Mouse (Mus musculus): ENCODE data around the gene Ankrd35. TPM values are rescaled to one million over a fixed set of nuclear protein-coding genes. Genes with fewer than 3 reads are reported as not detected.
"Not testable (repeated sequence)": the region's sequence is repeated elsewhere in the genome, so short reads cannot be mapped to it uniquely, and the experiment has no call there.

Ankrd35 gene
- polyA plus RNA-seq, 1 experiment from 2014 or later = 0.37 TPM

DNA sequence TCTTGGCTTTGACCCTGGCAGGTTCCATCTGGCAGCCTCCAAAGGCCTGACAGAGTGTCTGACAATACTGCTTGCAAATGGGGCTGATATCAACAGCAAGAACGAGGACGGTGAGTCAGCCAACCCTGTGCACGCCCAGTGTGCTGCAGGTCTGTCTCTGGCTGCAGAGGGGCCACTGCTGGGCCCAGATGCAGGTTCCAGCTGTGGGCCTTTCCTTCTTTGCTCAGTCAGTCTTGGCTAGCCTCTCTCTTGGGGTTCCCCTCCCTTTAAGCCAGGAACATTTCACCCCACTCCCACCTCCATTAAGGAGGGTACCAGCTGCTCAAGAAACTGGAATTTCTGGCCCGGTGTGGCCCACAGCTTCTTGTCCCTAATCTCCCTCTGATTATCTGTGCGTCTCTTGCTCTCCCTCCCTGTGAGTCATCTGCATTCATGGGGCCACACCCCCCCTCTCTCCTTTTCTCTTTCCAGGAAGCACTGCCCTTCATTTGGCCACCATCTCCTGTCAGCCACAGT lies 9.3 kb downstream of the Ankrd35 start:
- Histone ChIP-seq H3K27me3 (ENCODE audit: control insufficient read depth, insufficient read depth, low read length) (peaks cover 6% of the 10 kb centered on the region), H3K36me3 (ENCODE audit: control insufficient read depth, insufficient read depth, low read length) (no peaks in the 10 kb centered on the region), H3K4me3 (ENCODE audit: low read depth, low read length) (no peak overlapping the region), H3K27ac (ENCODE audit: low read depth, low read length) (no peak overlapping the region), H3K4me2 (ENCODE audit: low read depth, low read length, severe bottlenecking) (no peak overlapping the region), H3K4me1 (replicated peaks; ENCODE audit: control insufficient read depth, insufficient read depth, low read length) (no peaks in the 10 kb centered on the region; the same call in 1 of the 2 replicates), H3K9ac (ENCODE audit: low read length) (no peak overlapping the region), H3K9me3 (ENCODE audit: control insufficient read depth, low read length) (no peaks in the 10 kb centered on the region)
- no peak for DNase-seq (ENCODE audit: low spot score)
- WGBS = 24% methylated on average over 5 of the region's 5 CpGs
- no peak for ATAC-seq (replicated peaks; ENCODE audit: low FRiP score)

DNA sequence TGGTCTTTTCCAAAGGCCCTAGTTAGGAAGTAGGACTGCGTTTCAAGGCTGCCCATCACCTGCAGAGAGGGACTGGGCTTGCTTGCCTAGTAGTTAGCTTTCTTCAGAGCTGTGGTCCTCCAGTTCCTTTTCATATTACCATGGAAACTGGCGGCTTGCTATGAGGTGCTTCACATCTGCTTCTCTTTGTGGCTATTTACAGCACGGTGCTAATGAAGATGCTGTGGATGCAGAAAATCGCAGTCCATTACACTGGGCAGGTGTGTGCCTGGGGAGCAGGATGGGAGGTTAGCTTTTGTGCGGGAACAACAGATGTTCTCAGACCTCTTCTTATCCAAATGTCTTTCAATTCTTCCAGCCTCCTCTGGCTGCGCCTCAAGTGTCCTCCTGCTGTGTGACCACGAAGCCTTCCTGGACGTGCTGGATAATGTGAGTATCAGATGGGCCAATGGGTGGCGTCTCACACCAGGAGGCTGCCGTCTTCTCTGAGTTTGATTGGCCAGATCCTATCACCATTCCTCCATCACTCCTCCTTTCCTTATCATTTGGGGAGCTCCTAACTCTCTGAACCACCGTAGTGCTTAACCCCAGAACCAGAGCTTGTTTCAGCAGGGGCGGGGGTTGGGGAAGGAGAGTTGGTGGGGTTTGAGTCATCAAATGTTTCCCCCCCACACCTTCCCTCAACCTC lies 10.5 kb downstream of the Ankrd35 start:
- Histone ChIP-seq H3K27ac (ENCODE audit: low read depth, low read length) (no peak overlapping the region), H3K36me3 (ENCODE audit: control insufficient read depth, insufficient read depth, low read length) (no peaks in the 10 kb centered on the region), H3K9me3 (ENCODE audit: control insufficient read depth, low read length) (no peaks in the 10 kb centered on the region), H3K4me3 (ENCODE audit: low read depth, low read length) (no peak overlapping the region), H3K4me1 (replicated peaks; ENCODE audit: control insufficient read depth, insufficient read depth, low read length) (no peaks in the 10 kb centered on the region; the same call in 1 of the 2 replicates), H3K9ac (ENCODE audit: low read length) (no peak overlapping the region), H3K27me3 (ENCODE audit: control insufficient read depth, insufficient read depth, low read length) (peaks cover 6% of the 10 kb centered on the region), H3K4me2 (ENCODE audit: low read depth, low read length, severe bottlenecking) (no peak overlapping the region)
- DNase-seq (ENCODE audit: low spot score) = no peak
- WGBS = 14% methylated on average over 12 of the region's 12 CpGs
- ATAC-seq (replicated peaks; ENCODE audit: low FRiP score) = no peak

DNA sequence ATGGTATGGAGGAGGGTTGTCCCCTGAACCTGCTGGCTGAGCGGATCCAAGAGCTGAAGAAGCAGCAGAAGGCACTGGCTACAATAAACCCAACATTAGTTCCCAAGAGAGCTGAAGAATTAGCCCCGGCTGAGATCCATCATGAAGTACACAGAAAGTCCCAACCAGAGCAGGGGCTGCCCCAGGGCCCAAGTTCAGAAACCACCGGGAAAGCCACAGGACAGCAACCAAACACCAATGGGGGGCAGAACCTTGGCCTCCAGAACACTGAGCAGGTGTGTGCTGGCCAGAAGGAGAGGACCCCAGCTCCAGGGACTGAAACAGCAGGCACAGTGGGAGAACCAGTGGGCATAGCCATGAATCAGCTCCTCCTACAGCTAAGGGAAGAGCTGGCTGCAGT lies 13.6 kb downstream of the Ankrd35 start:
- H3K27me3 ChIP-seq (ENCODE audit: control insufficient read depth, insufficient read depth, low read length) = peaks cover 6% of the 10 kb centered on the region
- no peak for ATAC-seq (replicated peaks; ENCODE audit: low FRiP score)

DNA sequence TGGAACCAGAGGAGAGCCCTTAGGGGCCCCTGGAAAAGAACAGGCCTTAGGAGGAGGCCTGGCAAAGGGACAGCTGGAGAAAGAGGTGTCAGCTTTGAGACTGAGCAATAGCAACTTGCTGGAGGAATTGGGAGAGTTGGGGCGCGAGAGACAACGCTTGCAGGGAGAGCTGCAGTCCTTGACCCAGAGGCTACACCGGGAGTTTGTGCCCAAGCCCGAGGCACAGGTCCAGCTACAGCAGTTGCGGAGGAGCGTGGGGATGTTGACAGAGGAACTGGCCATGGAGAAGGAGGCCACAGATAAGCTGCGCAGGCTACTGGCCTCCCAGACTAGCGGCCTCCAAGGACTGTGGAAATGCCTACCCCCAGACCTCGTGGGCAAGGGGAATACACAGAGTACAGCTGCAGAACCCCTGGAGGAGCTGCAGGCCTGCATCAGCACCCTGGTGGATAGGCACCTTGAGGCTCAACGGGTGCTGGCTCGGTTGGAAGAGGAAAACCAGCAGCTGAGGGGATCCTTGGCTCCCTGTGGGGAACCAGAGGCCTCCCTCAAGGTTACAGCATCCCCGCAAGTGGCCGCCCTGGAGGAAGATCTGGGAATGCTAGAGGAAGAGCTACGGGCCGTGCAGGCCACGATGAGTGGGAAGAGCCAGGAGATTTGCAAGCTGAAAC lies 14.4 kb downstream of the Ankrd35 start:
- 58% methylated on average over 17 of the region's 17 CpGs for whole genome bisulfite sequencing
- Histone ChIP-seq H3K4me1 (replicated peaks; ENCODE audit: control insufficient read depth, insufficient read depth, low read length) (no peaks in the 10 kb centered on the region; the same call in 1 of the 2 replicates), H3K4me2 (ENCODE audit: low read depth, low read length, severe bottlenecking) (peak overlapping the region; percentile 16), H3K9ac (ENCODE audit: low read length) (peak overlapping the region; percentile 24; the same call in 1 of the 2 replicates), H3K27me3 (ENCODE audit: control insufficient read depth, insufficient read depth, low read length) (peaks cover 6% of the 10 kb centered on the region), H3K27ac (ENCODE audit: low read depth, low read length) (no peak overlapping the region), H3K4me3 (ENCODE audit: low read depth, low read length) (no peak overlapping the region), H3K9me3 (ENCODE audit: control insufficient read depth, low read length) (no peaks in the 10 kb centered on the region), H3K36me3 (ENCODE audit: control insufficient read depth, insufficient read depth, low read length) (no peaks in the 10 kb centered on the region)
- no peak for DNase-seq (ENCODE audit: low spot score)
- no peak for ATAC-seq (replicated peaks; ENCODE audit: low FRiP score)

More for the DNA sequence above, 13.6 kb downstream of the Ankrd35 start:
- H3K4me3 ChIP-seq (ENCODE audit: low read depth, low read length) = no peak overlapping the region
- no peaks in the 10 kb centered on the region; the same call in 1 of the 2 replicates for H3K4me1 ChIP-seq (replicated peaks; ENCODE audit: control insufficient read depth, insufficient read depth, low read length)
- H3K9ac ChIP-seq (ENCODE audit: low read length) = no peak overlapping the region
- H3K36me3 ChIP-seq (ENCODE audit: control insufficient read depth, insufficient read depth, low read length) = no peaks in the 10 kb centered on the region
- 89% methylated on average over 3 of the region's 3 CpGs for WGBS
- H3K9me3 ChIP-seq (ENCODE audit: control insufficient read depth, low read length) = no peaks in the 10 kb centered on the region
- H3K4me2 ChIP-seq (ENCODE audit: low read depth, low read length, severe bottlenecking) = no peak overlapping the region
- H3K27ac ChIP-seq (ENCODE audit: low read depth, low read length) = no peak overlapping the region
- no peak for DNase-seq (ENCODE audit: low spot score)

DNA sequence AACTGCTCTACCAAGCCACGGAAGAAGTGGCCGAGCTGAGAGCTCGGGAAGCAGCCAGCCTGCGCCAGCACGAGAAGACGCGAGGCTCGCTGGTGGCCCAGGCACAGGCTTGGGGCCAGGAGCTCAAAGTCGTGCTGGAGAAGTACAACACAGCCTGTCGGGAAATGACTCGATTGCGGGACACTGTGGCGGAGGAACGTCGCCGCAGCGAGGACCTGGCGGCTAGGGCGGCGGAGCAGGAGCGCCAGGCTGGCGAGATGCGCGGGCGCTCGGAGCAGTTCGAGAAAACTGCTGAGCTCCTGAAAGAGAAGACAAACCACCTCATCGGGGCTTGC lies 14.9 kb downstream of the Ankrd35 start:
- no peak for ATAC-seq (replicated peaks; ENCODE audit: low FRiP score)
- Histone ChIP-seq H3K27ac (ENCODE audit: low read depth, low read length) (no peak overlapping the region), H3K4me2 (ENCODE audit: low read depth, low read length, severe bottlenecking) (peak overlapping the region; percentile 16), H3K36me3 (ENCODE audit: control insufficient read depth, insufficient read depth, low read length) (no peaks in the 10 kb centered on the region), H3K4me1 (replicated peaks; ENCODE audit: control insufficient read depth, insufficient read depth, low read length) (no peaks in the 10 kb centered on the region; the same call in 1 of the 2 replicates), H3K27me3 (ENCODE audit: control insufficient read depth, insufficient read depth, low read length) (peaks cover 6% of the 10 kb centered on the region), H3K4me3 (ENCODE audit: low read depth, low read length) (no peak overlapping the region), H3K9me3 (ENCODE audit: control insufficient read depth, low read length) (no peaks in the 10 kb centered on the region), H3K9ac (ENCODE audit: low read length) (peak overlapping the region; percentile 24; the same call in 1 of the 2 replicates)
- whole genome bisulfite sequencing = 47% methylated on average over 28 of the region's 28 CpGs
- no peak for DNase-seq (ENCODE audit: low spot score)

DNA sequence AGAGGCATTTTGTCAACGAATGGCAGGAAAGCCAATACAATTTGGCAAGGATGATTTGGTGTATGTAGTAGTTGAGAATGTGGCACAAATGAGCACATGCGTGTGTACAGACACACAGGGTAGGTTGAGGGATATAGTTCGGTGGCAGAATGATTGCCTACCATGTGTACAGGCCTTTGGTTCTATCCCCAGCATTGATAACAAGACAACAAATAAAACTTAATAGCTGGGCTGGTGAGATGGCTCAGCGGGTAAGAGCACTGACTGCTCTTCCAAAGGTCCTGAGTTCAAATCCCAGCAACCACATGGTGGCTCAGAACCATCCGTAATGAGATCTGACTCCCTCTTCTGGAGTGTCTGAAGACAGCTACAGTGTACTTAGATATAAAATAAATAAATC lies 16.1 kb downstream of the Ankrd35 start:
- not testable (repeated sequence) for H3K4me1 ChIP-seq (replicated peaks; ENCODE audit: control insufficient read depth, insufficient read depth, low read length); H3K27me3 ChIP-seq (ENCODE audit: control insufficient read depth, insufficient read depth, low read length); DNase-seq (ENCODE audit: low spot score); H3K4me2 ChIP-seq (ENCODE audit: low read depth, low read length, severe bottlenecking); H3K36me3 ChIP-seq (ENCODE audit: control insufficient read depth, insufficient read depth, low read length); ATAC-seq (replicated peaks; ENCODE audit: low FRiP score); H3K27ac ChIP-seq (ENCODE audit: low read depth, low read length); H3K9me3 ChIP-seq (ENCODE audit: control insufficient read depth, low read length); H3K9ac ChIP-seq (ENCODE audit: low read length); H3K4me3 ChIP-seq (ENCODE audit: low read depth, low read length)
- 95% methylated on average over 5 of the region's 5 CpGs for WGBS

DNA sequence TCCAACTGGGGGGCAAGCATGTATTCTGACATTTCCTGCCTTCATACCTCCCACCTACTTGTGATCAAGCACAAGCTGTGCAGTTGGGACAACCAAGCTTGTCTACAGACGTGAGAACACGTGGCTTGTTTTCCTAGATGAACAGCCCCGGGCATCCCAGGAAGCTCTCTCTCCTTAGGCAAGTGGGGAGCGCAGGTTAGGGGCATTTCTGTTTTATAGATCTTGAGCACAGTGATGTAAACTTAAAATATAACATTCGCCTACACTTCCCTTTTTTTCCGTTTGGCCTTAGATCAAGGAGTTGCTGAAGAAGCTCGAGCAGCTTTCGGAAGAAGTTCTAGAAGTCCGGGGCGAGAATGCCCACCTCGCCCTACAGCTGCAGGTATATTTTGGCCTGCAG lies 18.9 kb downstream of the Ankrd35 start:
- DNase-seq (ENCODE audit: low spot score) (no peak), ATAC-seq (replicated peaks; ENCODE audit: low FRiP score) (no peak)
- Histone ChIP-seq H3K27me3 (ENCODE audit: control insufficient read depth, insufficient read depth, low read length) (no peaks in the 10 kb centered on the region), H3K4me3 (ENCODE audit: low read depth, low read length) (no peak overlapping the region), H3K9me3 (ENCODE audit: control insufficient read depth, low read length) (no peaks in the 10 kb centered on the region), H3K27ac (ENCODE audit: low read depth, low read length) (no peak overlapping the region), H3K9ac (ENCODE audit: low read length) (no peak overlapping the region), H3K4me2 (ENCODE audit: low read depth, low read length, severe bottlenecking) (no peak overlapping the region), H3K36me3 (ENCODE audit: control insufficient read depth, insufficient read depth, low read length) (no peaks in the 10 kb centered on the region), H3K4me1 (replicated peaks; ENCODE audit: control insufficient read depth, insufficient read depth, low read length) (no peaks in the 10 kb centered on the region)
- 89% methylated on average over 11 of the region's 11 CpGs for WGBS

DNA sequence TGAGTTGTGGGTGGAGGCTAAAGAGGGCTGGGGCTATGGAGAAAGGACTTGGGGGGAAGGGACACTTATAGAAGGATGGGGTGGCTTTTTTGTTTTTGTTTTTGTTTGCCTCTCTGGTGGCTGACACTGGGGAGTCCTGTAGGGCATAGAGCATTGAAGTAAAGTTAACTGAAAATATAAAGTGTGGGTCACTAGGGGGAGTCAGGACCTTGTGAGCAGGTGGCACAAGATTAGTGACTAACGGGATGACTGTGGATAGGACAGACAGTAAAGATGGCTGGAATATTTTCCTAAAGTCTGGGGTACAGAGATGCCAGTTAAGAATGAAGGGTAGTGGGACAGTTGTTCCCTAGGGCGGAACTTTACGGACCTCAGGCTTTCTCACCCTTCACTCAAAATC lies 20.4 kb downstream of the Ankrd35 start:
- Histone ChIP-seq H3K27me3 (ENCODE audit: control insufficient read depth, insufficient read depth, low read length) (no peaks in the 10 kb centered on the region), H3K36me3 (ENCODE audit: control insufficient read depth, insufficient read depth, low read length) (no peaks in the 10 kb centered on the region), H3K9me3 (ENCODE audit: control insufficient read depth, low read length) (no peaks in the 10 kb centered on the region), H3K27ac (ENCODE audit: low read depth, low read length) (no peak overlapping the region), H3K4me1 (replicated peaks; ENCODE audit: control insufficient read depth, insufficient read depth, low read length) (no peaks in the 10 kb centered on the region), H3K9ac (ENCODE audit: low read length) (no peak overlapping the region), H3K4me2 (ENCODE audit: low read depth, low read length, severe bottlenecking) (no peak overlapping the region), H3K4me3 (ENCODE audit: low read depth, low read length) (no peak overlapping the region)
- WGBS = 44% methylated on average over 3 of the region's 3 CpGs
- ATAC-seq (replicated peaks; ENCODE audit: low FRiP score) (no peak), DNase-seq (ENCODE audit: low spot score) (no peak)
